Mouse (Mus musculus): ENCODE measurements around the gene Ttpal. TPM values are rescaled to one million over a fixed set of nuclear protein-coding genes. Genes with fewer than 3 reads are reported as not detected.
"Not testable (repeated sequence)": the region's sequence is repeated elsewhere in the genome, so short reads cannot be mapped to it uniquely, and the experiment has no call there.

Gene Ttpal
- polyA plus RNA-seq, 1 experiment, result 40.7 TPM

DNA sequence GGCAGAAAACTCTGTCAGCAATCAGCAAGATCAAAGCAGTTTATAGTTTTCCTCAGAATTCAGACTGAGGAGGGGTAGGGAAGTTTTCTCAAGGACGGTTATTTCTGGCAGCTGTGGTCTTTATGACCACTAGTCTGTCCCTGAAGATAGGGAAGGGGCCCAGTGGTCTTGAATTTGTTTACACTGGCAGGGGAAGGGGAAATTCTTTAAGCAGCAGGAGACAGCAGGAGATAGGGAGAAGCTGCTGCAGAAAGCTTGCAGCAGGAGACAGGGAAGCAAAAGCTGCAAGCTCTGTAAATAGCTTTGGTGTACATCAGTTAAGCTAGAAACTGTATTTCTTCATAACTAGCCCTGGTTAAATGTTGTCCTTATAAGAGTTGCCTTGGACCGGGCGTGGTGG lies 39.6 kb downstream of the Ttpal start:
- TF ChIP-seq POLR2A (IDR thresholded peaks at IDR 0.05; ENCODE audit: low read depth, low read length) (no peak), CTCF (IDR thresholded peaks at IDR 0.05; ENCODE audit: borderline replicate concordance, insufficient read depth, low read length) (no peak)
- Histone ChIP-seq H3K4me3 (ENCODE audit: insufficient read depth, low read length) (no peak overlapping the region), H3K27ac (ENCODE audit: insufficient read depth, low read length) (no peak overlapping the region), H3K4me1 (ENCODE audit: control insufficient read depth, insufficient read depth, low read length) (peaks cover 2% of the 10 kb centered on the region; the same call in 1 of the 2 replicates)

DNA sequence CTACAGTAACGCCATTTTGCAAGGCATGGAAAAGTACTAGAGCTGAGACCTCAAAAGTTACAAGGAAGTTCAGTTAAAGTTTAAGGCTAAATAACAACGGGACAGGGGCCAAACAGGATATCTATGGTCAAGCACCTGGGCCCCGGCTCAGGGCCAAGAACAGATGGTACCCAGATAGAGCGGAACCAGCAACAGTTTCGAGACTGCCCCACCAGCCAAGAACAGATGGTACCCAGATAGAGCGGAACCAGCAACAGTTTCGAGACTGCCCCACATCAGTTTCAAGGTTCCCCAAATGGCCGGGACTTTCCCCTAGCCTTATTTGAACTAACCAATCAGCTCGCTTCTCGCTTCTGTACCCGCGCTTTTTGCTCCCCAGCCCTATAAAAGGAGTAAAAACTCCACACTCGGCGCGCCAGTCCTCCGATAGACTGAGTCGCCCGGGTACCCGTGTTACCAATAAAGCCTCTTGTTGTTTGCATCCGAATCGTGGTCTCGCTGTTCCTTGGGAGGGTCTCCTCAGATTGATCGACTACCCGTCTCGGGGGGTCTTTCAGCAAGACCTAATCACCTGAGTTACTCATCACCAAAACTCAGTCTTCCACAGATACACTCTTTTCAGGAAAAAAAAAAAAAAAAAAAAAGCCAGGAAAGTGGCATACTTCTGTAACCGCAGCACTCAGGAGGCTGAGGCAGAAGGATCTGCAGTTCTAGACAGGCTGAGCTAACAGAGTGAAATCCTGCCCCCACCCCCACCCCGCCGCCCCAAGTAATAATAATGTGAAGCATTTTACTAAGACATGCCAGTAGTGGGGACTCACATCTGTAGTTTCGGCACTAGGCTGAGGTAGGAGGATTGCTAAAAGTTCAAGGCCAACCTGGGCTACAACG lies 40.8 kb downstream of the Ttpal start:
- Histone ChIP-seq H3K27ac (ENCODE audit: insufficient read depth, low read length) (no peak overlapping the region), H3K4me3 (ENCODE audit: insufficient read depth, low read length) (peak overlapping the region; percentile 98), H3K4me1 (ENCODE audit: control insufficient read depth, insufficient read depth, low read length) (peaks cover 2% of the 10 kb centered on the region; the same call in 1 of the 2 replicates)
- no peak for TF ChIP-seq CTCF (IDR thresholded peaks at IDR 0.05; ENCODE audit: borderline replicate concordance, insufficient read depth, low read length)
- no peak for TF ChIP-seq POLR2A (IDR thresholded peaks at IDR 0.05; ENCODE audit: low read depth, low read length)

DNA sequence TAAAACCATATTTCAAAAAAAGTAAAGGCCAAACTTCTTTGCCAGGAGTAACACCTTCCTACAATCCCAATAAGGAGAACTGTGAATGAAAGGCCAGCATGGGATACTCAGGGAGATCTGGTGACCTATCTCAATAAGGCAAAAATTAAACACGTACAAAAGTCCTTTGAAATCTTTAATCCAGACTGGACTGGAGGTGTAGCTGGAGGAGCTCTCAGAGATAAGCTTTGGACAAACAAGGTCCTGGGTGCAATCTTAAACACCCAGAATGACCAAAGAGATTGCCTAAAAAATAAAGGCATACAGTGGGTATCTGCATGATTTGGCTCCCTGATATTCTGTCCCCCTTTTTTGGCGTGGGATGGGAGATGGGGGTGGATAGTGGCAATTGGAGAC lies 41.5 kb downstream of the Ttpal start:
- peak overlapping the region; percentile 94 for H3K27ac ChIP-seq (ENCODE audit: insufficient read depth, low read length)
- H3K4me1 ChIP-seq (ENCODE audit: control insufficient read depth, insufficient read depth, low read length), result peaks cover 2% of the 10 kb centered on the region; the same call in 1 of the 2 replicates
- TF ChIP-seq CTCF (IDR thresholded peaks at IDR 0.05; ENCODE audit: borderline replicate concordance, insufficient read depth, low read length) (no peak), POLR2A (IDR thresholded peaks at IDR 0.05; ENCODE audit: low read depth, low read length) (no peak)

DNA sequence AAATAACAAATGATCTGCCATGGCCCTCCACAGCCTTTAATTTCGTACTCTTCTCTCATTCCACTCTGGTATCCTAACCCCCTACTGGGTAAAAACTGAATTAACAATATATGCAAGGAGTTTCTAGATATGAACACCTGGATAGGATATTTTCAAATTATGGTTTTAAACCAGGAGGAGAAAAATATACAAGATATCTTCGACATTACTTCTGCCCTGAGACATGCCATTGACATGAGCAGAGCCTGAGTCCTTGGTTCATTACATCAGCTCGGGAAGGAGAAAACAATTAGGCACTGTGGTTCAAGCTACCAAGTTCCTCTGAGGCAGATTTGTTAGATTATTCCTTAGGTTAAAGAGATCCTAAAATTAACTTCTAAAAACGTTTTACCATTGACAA lies 41.9 kb downstream of the Ttpal start:
- H3K27ac ChIP-seq (ENCODE audit: insufficient read depth, low read length), result peak overlapping the region; percentile 94
- peaks cover 2% of the 10 kb centered on the region; the same call in 1 of the 2 replicates for H3K4me1 ChIP-seq (ENCODE audit: control insufficient read depth, insufficient read depth, low read length)
- TF ChIP-seq CTCF (IDR thresholded peaks at IDR 0.05; ENCODE audit: borderline replicate concordance, insufficient read depth, low read length) (no peak), POLR2A (IDR thresholded peaks at IDR 0.05; ENCODE audit: low read depth, low read length) (no peak)
- H3K4me3 ChIP-seq (ENCODE audit: insufficient read depth, low read length), result peak overlapping the region; percentile 98

More for the DNA sequence above, 41.5 kb downstream of the Ttpal start:
- H3K4me3 ChIP-seq (ENCODE audit: insufficient read depth, low read length), result peak overlapping the region; percentile 98

DNA sequence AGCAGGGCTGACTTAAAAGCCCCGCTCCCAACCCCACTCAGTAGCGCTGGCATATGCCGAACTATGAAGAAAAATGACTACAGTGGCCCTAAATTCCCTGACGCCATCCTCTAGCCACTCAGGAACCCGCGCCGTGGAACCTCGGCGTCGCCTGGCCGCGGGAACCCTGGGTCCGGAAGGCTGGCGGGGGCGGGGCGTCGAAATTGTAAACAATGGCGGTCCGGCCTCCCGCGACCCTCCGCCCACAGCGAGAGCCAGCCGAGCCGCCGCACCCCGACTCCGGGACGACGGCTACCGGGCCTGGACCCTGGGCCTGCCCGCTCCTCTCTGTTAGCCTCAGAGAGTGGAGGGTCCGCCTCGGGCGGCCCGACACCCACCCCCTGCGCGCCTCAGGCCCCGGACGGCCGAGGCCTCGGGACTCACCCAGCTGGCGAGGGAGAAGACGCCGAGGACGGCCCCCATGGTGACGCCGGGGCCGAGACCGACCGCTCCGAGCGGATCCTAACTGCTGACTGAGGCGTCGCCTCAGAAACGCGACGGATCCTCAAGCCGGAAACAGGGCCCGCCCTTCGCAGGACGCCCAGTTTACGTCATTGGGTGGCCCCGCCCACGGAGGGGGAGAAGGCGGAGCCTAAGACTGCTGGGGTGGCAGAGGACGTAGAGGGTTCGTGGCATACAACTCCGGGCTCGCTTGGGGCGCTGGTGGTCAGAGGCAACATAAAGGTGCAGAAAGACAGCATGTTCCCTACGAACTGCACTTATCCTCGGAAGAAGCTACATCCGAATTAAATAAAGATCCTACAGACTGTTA lies 42.7 kb downstream of the Ttpal start, which contains the start of gene Serinc3:
Serinc3 (minus strand) TSS at position 557 of the 811 bp plus-strand sequence.
- peak within 1 kb of the TSS; percentile 94 for H3K27ac ChIP-seq (ENCODE audit: insufficient read depth, low read length)
- H3K4me1 ChIP-seq (ENCODE audit: control insufficient read depth, insufficient read depth, low read length), result 0 out of 2 replicates have a peak, but pooled peaks cover 2% of the 10 kb centered on the region
- H3K4me3 ChIP-seq (ENCODE audit: insufficient read depth, low read length), result peak within 1 kb of the TSS; percentile 98
- TF ChIP-seq CTCF (IDR thresholded peaks at IDR 0.05; ENCODE audit: borderline replicate concordance, insufficient read depth, low read length) (peak; percentile 24; the same call in 1 of the 2 replicates), POLR2A (IDR thresholded peaks at IDR 0.05; ENCODE audit: low read depth, low read length) (peak; percentile 93)

DNA sequence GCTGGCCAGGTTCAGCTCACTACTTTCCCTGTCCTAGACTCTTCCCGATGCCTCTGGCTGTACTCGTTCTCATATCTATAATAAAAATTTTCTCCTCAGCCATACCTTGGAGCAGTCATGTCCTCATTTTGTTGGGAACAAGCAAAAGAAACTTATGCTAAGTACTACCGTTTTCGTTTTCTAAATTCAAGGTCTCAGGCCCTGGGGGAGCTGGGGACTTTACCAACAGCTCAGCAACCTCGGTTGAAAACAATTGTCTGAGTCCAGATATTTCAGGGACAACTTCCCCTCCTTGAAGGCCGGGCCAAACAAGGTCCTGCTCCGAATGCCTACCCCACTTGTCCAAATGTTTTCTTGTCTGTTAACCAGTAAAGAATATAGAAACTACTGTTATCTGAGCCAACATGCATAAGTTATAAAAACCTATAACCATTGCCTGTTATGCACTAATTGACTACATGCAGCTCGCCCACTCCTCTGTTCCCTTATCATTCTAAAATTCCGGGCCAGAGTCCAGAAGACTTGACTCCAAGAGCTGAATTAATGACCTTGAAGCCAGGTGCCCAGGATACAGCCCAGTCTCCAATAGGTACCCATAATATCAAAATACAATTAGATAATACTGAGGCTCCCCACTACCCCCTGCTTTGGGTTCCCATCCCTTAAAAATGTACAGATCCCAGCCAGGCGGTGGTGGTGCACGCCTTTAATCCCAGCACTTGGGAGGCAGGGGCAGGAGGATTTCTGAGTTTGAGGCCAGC lies 43.8 kb downstream of the Ttpal start:
- Histone ChIP-seq H3K4me3 (ENCODE audit: insufficient read depth, low read length) (no peak overlapping the region), H3K4me1 (ENCODE audit: control insufficient read depth, insufficient read depth, low read length) (0 out of 2 replicates have a peak, but pooled peaks cover 2% of the 10 kb centered on the region), H3K27ac (ENCODE audit: insufficient read depth, low read length) (no peak overlapping the region)
- TF ChIP-seq CTCF (IDR thresholded peaks at IDR 0.05; ENCODE audit: borderline replicate concordance, insufficient read depth, low read length), result no peak
- TF ChIP-seq POLR2A (IDR thresholded peaks at IDR 0.05; ENCODE audit: low read depth, low read length), result no peak

DNA sequence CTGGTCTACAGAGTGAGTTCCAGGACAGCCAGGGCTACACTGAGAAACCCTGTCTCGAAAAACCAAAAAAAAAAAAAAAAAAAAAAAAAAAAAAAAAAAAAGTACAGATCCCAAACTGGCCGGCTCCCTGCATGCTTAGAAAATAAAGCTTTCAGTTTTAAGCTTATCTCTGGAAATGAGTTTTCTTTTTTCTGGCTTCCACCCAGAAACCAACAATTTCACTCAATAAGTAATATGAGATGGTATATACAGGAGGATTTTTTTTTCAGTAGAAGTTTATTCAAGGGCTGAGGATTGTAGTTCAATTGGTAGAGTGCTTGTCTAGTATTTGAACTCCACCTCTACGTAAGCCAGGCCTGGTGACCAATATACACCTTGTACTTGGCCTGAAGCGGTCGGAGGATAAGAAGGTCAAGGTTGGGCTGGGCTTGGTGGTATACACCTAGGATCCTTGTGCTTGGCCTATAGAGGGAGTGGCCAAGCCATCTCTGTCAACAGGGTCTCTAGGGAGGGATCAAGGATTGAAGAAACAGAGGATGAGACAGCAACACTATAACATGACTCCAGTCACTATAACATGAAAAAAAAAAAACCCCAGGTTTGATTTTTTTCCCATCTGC lies 44.5 kb downstream of the Ttpal start:
- Histone ChIP-seq H3K27ac (ENCODE audit: insufficient read depth, low read length) (no peak overlapping the region), H3K4me1 (ENCODE audit: control insufficient read depth, insufficient read depth, low read length) (0 out of 2 replicates have a peak, but pooled peaks cover 2% of the 10 kb centered on the region)
- TF ChIP-seq CTCF (IDR thresholded peaks at IDR 0.05; ENCODE audit: borderline replicate concordance, insufficient read depth, low read length), result no peak
- no peak for TF ChIP-seq POLR2A (IDR thresholded peaks at IDR 0.05; ENCODE audit: low read depth, low read length)

DNA sequence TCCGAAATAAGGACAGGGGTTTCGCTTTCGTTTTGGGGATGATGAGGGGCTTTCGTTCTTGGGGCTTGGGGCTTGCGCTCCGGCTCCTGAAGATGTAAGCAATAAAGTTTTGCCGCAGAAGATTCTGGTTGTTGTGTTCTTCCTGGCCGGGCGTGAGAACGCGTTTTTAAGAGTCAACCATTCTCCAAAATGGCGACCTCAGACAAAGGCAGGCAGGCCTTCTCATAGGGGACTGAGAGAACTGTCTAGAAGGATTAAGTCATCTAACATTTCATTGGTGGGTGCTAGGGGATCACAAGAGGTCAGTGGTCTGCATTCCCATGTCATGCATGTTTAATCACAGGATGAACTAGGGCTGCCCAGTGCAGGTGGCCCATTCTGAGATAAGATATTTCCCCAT lies 53.6 kb downstream of the Ttpal start:
- H3K4me3 ChIP-seq (ENCODE audit: insufficient read depth, low read length); H3K4me1 ChIP-seq (ENCODE audit: control insufficient read depth, insufficient read depth, low read length); H3K27ac ChIP-seq (ENCODE audit: insufficient read depth, low read length): not testable (repeated sequence)

More for the DNA sequence above, 44.5 kb downstream of the Ttpal start:
- H3K4me3 ChIP-seq (ENCODE audit: insufficient read depth, low read length), result no peak overlapping the region

DNA sequence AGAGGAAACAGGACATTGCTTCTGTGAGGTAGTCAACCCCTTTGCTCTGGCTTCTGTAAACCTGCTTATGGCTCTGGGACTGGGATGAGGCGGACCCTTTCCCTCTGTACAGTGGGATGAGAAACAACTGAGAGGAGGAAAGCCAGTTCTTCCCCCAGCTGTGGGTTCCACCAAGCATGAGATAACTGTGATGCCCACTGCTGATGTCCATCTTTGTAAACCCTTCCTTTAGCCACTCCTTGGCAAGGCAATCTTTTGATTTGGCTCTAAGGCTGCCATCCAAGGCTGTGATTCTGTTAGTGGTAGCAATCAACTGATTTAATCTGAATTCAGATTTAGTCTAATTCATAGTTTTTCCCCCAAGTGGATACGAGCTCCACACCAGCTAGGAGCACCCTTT lies 55.4 kb downstream of the Ttpal start:
- no peak overlapping the region for H3K4me3 ChIP-seq (ENCODE audit: insufficient read depth, low read length)

More for the DNA sequence above, 55.4 kb downstream of the Ttpal start:
- peaks cover 6% of the 10 kb centered on the region for H3K4me1 ChIP-seq (ENCODE audit: control insufficient read depth, insufficient read depth, low read length)
- no peak for TF ChIP-seq POLR2A (IDR thresholded peaks at IDR 0.05; ENCODE audit: low read depth, low read length)
- TF ChIP-seq CTCF (IDR thresholded peaks at IDR 0.05; ENCODE audit: borderline replicate concordance, insufficient read depth, low read length), result no peak
- H3K27ac ChIP-seq (ENCODE audit: insufficient read depth, low read length), result no peak overlapping the region

All from embryonic fibroblast, embryonic 13.5 days (primary cell).